Mouse (Mus musculus) forebrain, postnatal 0 days (tissue): ENCODE results near the gene Tssk4. TPM values are rescaled to one million over a fixed set of nuclear protein-coding genes. Genes with fewer than 3 reads are reported as not detected.

Source experiments
- ATAC-seq: fragments of 200-750 bp; cut with Nextera tagmentation; 2 replicates; pipeline ENCODE4 v1.8.0; 2017; ENCODE audit warnings: mild to moderate bottlenecking, moderate library complexity
- DNase-seq: peaks from one replicate; pipeline ENCODE4 v3.0.0-alpha.2; 2015
- H3K27ac ChIP-seq: fragments of 300-500 bp; sonication (generic); 2 replicates; pipeline ENCODE4 v1.5.1; 2014; ENCODE audit warnings: low read depth, mild to moderate bottlenecking, antibody characterized with exemption, low read length, moderate library complexity, mixed read lengths
- H3K27me3 ChIP-seq: fragments of 300-500 bp; sonication (generic); 2 replicates; pipeline ENCODE4 v1.6.1; 2014; ENCODE audit warnings: mild to moderate bottlenecking, low read length, mixed read lengths; ENCODE audit not compliant: insufficient read depth
- H3K36me3 ChIP-seq: fragments of 300-500 bp; sonication (generic); 2 replicates; pipeline ENCODE4 v1.6.1; 2014; ENCODE audit warnings: mild to moderate bottlenecking, moderate library complexity; ENCODE audit not compliant: insufficient read depth
- H3K4me1 ChIP-seq: fragments of 300-500 bp; sonication (generic); 2 replicates; pipeline ENCODE4 v1.6.1; 2014; ENCODE audit warnings: antibody characterized with exemption; ENCODE audit not compliant: insufficient read depth
- H3K4me2 ChIP-seq: fragments of 300-500 bp; sonication (generic); 2 replicates; pipeline ENCODE4 v1.6.1; 2014; ENCODE audit warnings: low read depth, mild to moderate bottlenecking, moderate library complexity
- H3K4me3 ChIP-seq: fragments of 300-500 bp; sonication (generic); 2 replicates; pipeline ENCODE4 v1.5.1; 2014; ENCODE audit warnings: low read depth, low read length, mixed read lengths
- H3K9ac ChIP-seq: fragments of 300-500 bp; sonication (generic); 2 replicates; pipeline ENCODE4 v1.6.1; 2014; ENCODE audit warnings: mild to moderate bottlenecking
- H3K9me3 ChIP-seq: fragments of 300-500 bp; sonication (generic); 2 replicates; pipeline ENCODE4 v1.6.1; 2016; ENCODE audit warnings: low read length
- CTCF ChIP-seq: sonication (generic); IDR thresholded peaks from 2 replicates; pipeline ENCODE4 v1.5.1; 2016; ENCODE audit warnings: antibody characterized with exemption, control low read depth, low read depth
- WGBS: fragments of 180-500 bp; shearing (Covaris S2); extraction: QIAGEN DNeasy Blood & Tissue Kit; methylation state at CpG from one replicate; pipeline ENCODE4 v1.1.7; 2014; 5-methylcytosine and 5-hydroxymethylcytosine counted together
- polyA plus RNA-seq: library from polyadenylated mRNA; unstranded; fragments of >200 nt; fragmentation: Nextera tagmentation; extraction: Ambion mirVana; gene quantifications from 2 replicates; pipeline ENCODE4 v1.2.1, GENCODE M21; 2015
- total RNA-seq: library from RNA; depleted of rRNA; stranded (reverse); fragments of >200 nt; gene quantifications from 2 replicates; pipeline ENCODE4 v1.2.3, GENCODE M21; 2014

Gene Tssk4
- total and polyA plus RNA-seq, 2 experiments from 2014 or later, result 0.22 to 0.43 TPM

DNA sequence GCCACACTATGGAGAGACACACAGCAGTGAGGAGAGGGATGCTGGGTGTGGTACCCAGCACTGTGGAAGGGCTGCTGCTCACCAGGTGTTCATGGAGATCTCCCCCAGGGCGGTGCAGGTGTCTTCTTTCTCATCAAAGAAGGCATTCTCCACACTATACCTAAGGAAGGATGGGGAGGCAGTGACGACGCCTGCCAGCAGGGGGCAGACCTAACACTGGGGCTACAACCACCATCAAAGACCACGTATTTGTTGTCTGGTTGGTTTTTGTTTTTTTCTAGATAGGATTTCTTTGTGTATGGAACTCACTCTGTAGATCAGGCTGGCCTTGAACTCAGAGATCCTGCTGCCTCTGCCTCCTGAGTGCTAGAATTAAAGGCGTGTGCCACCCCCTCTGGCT is 20.7 kb upstream of the Tssk4 start:
- H3K36me3 ChIP-seq, result peaks cover 94% of the 10 kb centered on the region
- no peak for ATAC-seq
- 56% methylated on average over 5 of the region's 5 CpGs for WGBS

DNA sequence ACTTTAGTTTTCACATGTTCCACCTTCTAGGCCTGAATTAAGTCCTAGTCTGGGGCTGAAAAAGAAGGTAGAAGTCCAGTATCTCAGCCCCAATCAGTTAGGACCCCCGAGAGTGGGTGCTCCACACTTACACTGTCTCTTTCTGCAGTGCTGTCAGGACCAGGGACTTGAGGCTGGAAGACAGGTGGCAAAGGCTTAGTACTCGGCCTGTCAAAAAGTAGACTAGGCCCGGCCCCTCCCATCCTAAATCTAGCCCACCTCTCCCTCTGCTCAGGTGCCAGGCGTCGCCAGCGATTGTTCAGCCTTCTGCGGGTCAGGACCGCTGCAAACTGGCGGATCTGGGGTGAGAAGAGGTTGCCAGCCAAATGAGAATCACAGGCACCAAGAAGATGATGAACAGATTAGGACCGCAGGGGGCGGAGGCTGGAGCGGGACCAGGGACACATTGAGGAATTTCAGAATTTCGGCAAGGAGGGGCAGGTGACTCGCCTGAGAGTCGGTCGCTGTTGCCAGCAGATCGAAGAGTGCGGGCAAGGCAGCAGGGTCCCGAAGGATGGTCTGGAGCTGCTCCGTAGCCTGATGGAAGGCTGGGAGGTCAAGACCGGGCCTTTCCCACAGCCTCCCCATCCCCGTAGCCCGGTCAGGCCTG is 15.0 kb upstream of the Tssk4 start:
- 4% methylated on average over 20 of the region's 23 CpGs for WGBS
- peak; percentile 18; the same call in 1 of the 2 replicates for TF ChIP-seq CTCF
- Histone ChIP-seq H3K36me3 (peaks cover 64% of the 10 kb centered on the region), H3K4me2 (peak overlapping the region; percentile 82), H3K4me1 (no peaks in the 10 kb centered on the region), H3K4me3 (peak overlapping the region; percentile 69), H3K27me3 (no peaks in the 10 kb centered on the region), H3K9ac (peak overlapping the region; percentile 68), H3K9me3 (no peaks in the 10 kb centered on the region), H3K27ac (peak overlapping the region; percentile 78)
- ATAC-seq, result peak; percentile 45
- DNase-seq, result no peak

More for the DNA sequence above, 20.7 kb upstream of the Tssk4 start:
- Histone ChIP-seq H3K4me1 (no peaks in the 10 kb centered on the region), H3K9ac (no peak overlapping the region), H3K27ac (no peak overlapping the region), H3K27me3 (no peaks in the 10 kb centered on the region), H3K9me3 (no peaks in the 10 kb centered on the region), H3K4me2 (no peak overlapping the region), H3K4me3 (no peak overlapping the region)
- peak; percentile 66 for TF ChIP-seq CTCF
- no peak for DNase-seq

DNA sequence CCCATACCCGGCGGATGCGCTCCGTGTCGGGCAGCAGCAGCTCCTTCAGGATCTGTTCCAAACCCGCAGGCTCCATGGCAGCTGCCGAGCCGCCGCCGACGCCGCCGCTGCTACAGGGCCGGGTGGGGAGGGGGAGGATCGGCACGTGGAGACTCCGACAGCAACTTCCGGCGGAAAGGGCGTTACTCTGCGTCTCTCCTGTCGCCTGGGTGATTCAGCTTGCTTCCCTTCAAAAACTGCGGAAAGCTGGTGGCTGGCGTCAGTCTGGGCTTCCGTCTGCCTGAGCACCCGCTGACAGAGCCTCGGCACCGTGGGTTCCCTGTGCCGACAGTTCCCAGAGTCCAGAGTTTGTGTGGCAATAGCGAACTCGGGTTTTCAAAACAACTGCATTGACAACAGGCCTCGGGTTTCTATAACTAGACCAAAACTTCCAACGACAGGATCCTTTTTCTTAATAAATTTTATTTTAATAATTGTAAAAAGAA is 14.4 kb upstream of the Tssk4 start, which contains the start of gene Ipo4:
Gene Ipo4, minus strand, starts transcription at position 435 of the 485 bp plus-strand sequence.
- H3K9me3 ChIP-seq, result no peaks in the 10 kb centered on the region
- DNase-seq (peak; percentile 93), ATAC-seq (peak; percentile 97)
- peak within 1 kb of the TSS; percentile 68 for H3K9ac ChIP-seq
- H3K4me2 ChIP-seq, result peak within 1 kb of the TSS; percentile 82
- H3K4me1 ChIP-seq, result no peaks in the 10 kb centered on the region
- TF ChIP-seq CTCF, result no peak
- peak within 1 kb of the TSS; percentile 69 for H3K4me3 ChIP-seq
- WGBS, result 2% methylated on average over 33 of the region's 33 CpGs
- no peaks in the 10 kb centered on the region for H3K27me3 ChIP-seq
- peaks cover 64% of the 10 kb centered on the region for H3K36me3 ChIP-seq
- H3K27ac ChIP-seq, result peak within 1 kb of the TSS; percentile 78

DNA sequence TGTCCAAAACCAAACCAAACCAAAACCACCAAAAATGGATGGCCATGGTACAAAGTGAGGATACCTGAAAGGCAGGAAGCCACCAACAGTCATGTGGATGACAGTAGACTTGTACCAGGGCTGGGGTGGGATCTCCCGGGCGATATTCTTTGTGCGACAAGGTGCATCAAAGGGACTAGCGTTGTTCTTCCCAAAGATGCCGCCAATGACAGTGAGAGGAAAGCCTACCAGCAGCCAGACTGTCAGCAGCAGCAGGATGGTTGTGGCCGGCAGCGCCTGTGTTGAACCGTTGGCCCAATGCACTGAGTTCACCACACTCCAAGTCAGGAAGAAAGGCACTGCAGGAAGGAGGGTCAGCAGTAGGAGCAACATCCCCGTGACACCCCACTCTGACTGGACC is 12.2 kb upstream of the Tssk4 start, which contains the start of gene Gm49378:
Gene Gm49378, minus strand, starts transcription at position 101 of the 400 bp plus-strand sequence.
- WGBS, result 95% methylated on average over 9 of the region's 9 CpGs
- H3K9ac ChIP-seq, result no peak within 1 kb of the TSS
- DNase-seq (no peak), ATAC-seq (no peak)
- no peaks in the 10 kb centered on the region for H3K4me1 ChIP-seq
- TF ChIP-seq CTCF, result no peak
- peaks cover 47% of the 10 kb centered on the region for H3K36me3 ChIP-seq
- no peaks in the 10 kb centered on the region for H3K9me3 ChIP-seq
- no peak within 1 kb of the TSS for H3K4me3 ChIP-seq
- H3K27ac ChIP-seq, result no peak within 1 kb of the TSS
- H3K27me3 ChIP-seq, result no peaks in the 10 kb centered on the region
- no peak within 1 kb of the TSS for H3K4me2 ChIP-seq

DNA sequence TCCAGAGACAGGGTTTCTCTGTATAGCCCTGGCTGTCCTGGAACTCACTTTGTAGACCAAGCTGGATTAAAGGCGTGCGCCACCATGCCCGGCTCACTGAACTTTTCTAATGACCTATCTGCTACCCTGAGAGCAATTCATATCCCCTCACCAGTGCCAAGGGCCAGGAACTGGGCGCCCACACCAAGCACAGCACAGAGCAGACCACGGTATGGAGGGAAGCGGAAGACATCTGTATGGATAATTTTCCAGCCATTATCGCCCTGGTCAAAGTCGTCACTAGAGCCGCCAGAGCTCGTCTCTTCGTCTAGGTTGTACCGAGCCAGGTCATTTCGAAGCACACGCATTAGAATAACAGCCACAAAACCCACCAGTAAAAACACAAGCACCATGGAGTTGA is 9.2 kb upstream of the Tssk4 start:
- DNase-seq, result no peak
- WGBS, result 96% methylated on average over 14 of the region's 14 CpGs

DNA sequence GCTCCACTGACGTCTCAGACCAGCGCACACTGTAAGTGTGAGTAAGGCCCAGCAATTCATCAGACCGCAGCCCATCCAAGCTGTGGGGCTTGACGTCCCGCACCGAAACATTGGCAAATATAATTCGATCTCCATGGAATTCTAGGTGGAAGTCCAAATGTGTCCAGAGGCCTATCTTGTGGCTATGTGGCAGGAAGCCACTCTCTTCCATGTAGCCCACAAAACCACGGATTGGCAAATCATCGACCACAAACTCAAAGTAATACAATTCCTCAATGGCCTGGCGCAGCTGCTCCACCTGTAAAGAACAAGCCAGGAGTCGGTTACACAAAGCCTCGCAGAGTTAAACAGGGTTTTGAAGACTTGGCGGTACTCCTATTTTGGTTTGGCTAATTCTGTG is 8.7 kb upstream of the Tssk4 start:
- Histone ChIP-seq H3K27ac (no peak overlapping the region), H3K4me3 (no peak overlapping the region), H3K4me2 (no peak overlapping the region), H3K27me3 (no peaks in the 10 kb centered on the region), H3K4me1 (peaks cover 10% of the 10 kb centered on the region), H3K36me3 (peaks cover 34% of the 10 kb centered on the region), H3K9ac (no peak overlapping the region), H3K9me3 (no peaks in the 10 kb centered on the region)
- DNase-seq, result no peak
- TF ChIP-seq CTCF, result no peak
- no peak for ATAC-seq
- 97% methylated on average over 13 of the region's 13 CpGs for WGBS

More for the DNA sequence above, 9.2 kb upstream of the Tssk4 start:
- no peak overlapping the region for H3K9ac ChIP-seq
- no peak overlapping the region for H3K4me3 ChIP-seq
- TF ChIP-seq CTCF, result no peak
- H3K36me3 ChIP-seq, result peaks cover 34% of the 10 kb centered on the region
- H3K9me3 ChIP-seq, result no peaks in the 10 kb centered on the region
- peaks cover 10% of the 10 kb centered on the region for H3K4me1 ChIP-seq
- no peaks in the 10 kb centered on the region for H3K27me3 ChIP-seq
- no peak overlapping the region for H3K27ac ChIP-seq
- ATAC-seq, result no peak
- no peak overlapping the region for H3K4me2 ChIP-seq

DNA sequence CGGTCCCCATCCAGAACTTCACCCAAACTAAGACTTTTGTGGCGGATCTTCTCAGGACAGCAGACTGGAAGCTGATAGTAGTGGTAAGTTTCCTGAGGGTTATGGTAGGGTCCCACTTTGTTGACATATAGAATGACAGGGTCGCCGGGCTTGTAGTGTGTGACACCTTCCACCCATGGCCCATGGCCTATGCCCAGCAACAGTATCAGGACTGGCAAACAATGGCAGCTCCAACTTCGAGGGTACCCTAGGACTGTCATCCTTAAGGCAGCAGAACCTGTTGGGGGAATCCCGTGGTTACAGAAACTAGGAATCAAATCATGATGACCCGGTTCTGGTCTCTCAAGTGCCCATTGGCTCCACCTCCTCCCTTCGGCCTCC is 7.3 kb upstream of the Tssk4 start:
- TF ChIP-seq CTCF, result no peak
- H3K4me3 ChIP-seq, result peak overlapping the region; percentile 89
- H3K36me3 ChIP-seq, result peaks cover 27% of the 10 kb centered on the region
- H3K9me3 ChIP-seq, result no peaks in the 10 kb centered on the region
- peak overlapping the region; percentile 93 for H3K9ac ChIP-seq
- no peaks in the 10 kb centered on the region for H3K27me3 ChIP-seq
- H3K4me1 ChIP-seq, result peaks cover 10% of the 10 kb centered on the region
- H3K4me2 ChIP-seq, result peak overlapping the region; percentile 61
- WGBS, result 21% methylated on average over 8 of the region's 8 CpGs
- H3K27ac ChIP-seq, result peak overlapping the region; percentile 97
- DNase-seq (no peak), ATAC-seq (peak; percentile 14)
